Mouse (Mus musculus) thymus, postnatal 10 days (tissue): Measurements from ENCODE around the gene Rin2.

Experiments used
- DNase-seq, 2 experiments: peaks; one replicate each; pipeline ENCODE4 v3.0.0; 2021; ENCODE audit warnings: low spot score in 2 of 2

Gene Rin2

DNA sequence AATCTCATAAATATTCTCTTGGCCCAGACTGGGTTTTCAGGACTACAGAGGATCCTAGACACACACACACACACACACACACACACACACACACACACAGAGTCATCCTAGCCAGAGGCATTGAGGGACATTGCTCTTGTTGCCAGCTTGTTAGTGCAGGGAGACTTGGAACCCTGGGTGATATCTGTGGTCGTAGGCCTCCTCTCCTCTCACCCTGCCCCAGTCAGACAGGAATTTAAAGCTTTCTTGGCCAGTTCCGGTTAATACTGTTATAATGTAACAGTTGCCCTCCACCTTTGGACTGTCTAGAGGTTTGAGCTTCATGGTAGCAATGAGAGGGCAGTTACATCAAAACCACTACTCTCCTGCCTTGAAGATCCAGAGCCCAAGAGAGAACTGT lies 152.9 kb downstream of the Rin2 start:
- DNase-seq, result no peak

DNA sequence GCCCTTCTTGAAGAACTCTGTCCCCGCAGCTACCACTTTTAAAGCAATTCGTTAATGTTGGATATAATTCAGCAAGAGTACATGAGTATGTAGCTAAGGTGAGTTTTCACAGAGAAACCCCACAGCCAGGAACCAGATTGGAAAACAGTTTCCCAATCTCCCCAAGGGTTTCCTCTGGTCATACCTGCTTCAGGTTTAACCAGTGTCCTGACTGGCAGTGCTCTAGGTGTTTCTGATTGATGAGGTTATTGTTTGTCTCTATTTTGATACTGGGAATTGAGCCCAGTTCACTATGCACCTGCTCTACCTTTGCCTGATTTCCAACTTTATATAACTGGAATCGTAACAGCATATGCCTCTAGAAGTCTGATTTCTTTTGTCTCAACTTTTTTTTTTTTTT lies 153.6 kb downstream of the Rin2 start:
- no peak for DNase-seq

- no peak for DNase-seq
Measured at GRCm38 (mm10) chr2:145829231-145829630, 154.2 kb downstream of the Rin2 start.

- DNase-seq, result no peak
Measured at GRCm38 (mm10) chr2:145830417-145830816, 155.4 kb downstream of the Rin2 start.

DNA sequence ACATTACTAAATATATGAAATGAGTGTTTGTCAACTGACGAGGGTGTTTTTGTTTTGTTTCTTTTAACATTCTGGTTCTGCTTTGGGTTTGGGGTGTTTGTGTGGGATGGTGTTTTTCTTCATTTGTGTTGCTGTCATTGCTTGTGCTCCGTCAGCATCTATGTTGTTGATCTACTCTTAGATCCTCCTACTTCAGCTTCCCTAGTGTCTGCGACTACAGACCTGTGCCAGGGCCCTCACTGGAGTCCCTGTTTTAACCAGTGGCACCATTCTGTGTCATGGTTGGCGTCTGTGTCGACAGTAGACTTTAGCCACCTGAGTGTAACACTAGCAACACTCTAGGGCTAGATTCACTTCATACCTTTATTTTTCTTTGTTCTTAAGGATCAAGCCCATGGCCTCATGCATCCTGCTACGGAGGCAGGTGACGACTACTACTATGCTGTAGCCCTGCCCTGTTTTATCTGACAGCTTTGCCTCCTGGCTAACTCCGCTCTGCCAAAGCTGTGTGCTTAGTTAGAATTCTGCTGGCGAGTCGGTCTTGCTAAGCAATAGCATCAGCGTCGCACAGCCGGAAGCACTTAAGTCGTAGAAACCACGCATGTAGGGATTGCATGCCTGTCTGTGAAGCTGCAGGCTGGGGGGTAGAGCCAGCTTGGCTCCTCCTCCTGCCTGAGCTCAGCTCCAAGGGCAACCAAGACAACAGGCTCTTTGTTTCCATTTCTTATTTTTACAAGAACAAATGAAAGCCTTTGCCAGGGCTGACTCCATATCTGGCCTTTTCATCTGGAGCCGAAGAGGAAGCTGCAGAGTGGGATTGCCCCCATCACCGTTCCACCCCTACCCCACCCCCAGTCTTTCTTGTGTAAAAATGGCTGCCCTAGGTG lies 157.2 kb downstream of the Rin2 start:
- DNase-seq, result peak; percentile 16 to 35

GRCm38 (mm10) chr2:145832836-145833221 lies 157.8 kb downstream of the Rin2 start:
- DNase-seq, result no peak

- DNase-seq, result no peak
Measured at GRCm38 (mm10) chr2:145833341-145833740, 158.3 kb downstream of the Rin2 start.

DNA sequence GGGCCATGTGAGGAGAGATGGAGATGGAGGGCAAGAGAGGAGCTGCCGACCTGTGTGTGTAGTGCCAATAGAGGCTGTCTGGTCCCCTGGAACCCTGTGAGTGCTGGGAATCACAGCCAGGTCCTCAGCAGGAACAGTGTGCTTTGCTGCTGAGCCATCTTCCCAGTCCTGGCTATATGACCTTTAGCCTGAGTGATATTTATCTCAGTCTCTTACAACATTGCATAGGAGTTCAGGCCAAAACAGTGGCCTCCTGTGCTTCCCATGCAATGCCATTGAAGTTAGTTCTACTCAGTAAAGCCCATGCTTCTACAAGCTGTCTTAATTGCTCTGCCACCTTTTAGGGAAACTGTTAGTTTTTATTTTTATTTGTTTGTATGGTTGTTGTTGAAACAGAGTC lies 160.9 kb downstream of the Rin2 start:
- no peak for DNase-seq

DNA sequence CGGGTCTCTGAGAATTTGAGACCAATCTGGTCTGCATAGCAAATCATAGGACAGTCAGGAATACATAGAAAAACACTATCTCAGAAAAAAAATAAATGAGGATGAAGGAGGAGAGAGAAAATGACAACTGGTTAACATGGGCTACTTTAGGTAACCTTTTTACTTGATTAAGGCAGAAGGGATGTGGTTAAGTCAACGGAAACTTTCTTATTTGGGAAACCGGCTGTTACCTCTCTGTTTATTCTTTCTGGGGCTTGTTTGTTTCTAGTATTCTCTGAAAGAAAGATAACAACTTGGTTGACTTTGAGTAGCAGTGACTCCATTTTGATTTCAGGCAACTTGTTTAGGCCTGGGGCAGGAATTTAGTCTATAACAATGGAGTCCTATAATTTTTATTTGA lies 163.7 kb downstream of the Rin2 start:
- no peak for DNase-seq

DNA sequence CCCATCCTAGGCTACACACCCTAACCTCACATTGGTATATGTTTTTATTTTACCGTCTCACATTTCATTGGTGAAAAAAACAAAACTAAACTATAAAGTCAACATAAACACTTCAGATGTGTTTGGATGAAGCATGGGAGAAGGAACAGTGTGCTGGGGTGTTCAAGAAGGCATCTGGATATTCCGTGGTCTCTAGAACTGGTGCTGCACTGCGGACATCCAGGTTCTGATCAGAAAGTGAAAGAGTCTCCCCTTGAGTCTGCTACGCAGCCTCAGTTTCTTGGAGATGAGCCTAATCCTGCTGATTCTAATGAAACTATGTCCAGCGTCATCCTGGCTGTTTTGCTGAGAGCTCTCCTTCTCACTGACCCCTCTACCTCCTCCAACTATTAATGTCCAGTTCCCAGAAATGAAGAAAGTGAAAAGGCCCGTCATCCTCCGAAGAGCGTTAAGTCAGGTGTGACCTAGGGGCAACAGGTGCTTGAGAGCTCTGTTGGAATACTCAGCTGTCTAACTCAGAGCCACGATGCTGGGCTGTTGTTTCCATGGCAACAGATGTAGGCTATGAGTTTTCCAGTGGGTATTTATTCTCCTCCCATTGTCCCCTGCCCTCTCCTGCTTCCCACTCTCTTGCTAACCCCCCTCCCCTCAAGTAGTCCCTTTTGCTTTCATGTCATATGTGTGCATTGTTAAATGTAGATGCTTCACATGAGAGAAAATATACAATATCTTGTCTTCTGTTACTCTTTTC lies 164.7 kb downstream of the Rin2 start:
- DNase-seq, result no peak

GRCm38 (mm10) chr2:145840320-145840719 lies 165.3 kb downstream of the Rin2 start:
- no peak for DNase-seq

DNA sequence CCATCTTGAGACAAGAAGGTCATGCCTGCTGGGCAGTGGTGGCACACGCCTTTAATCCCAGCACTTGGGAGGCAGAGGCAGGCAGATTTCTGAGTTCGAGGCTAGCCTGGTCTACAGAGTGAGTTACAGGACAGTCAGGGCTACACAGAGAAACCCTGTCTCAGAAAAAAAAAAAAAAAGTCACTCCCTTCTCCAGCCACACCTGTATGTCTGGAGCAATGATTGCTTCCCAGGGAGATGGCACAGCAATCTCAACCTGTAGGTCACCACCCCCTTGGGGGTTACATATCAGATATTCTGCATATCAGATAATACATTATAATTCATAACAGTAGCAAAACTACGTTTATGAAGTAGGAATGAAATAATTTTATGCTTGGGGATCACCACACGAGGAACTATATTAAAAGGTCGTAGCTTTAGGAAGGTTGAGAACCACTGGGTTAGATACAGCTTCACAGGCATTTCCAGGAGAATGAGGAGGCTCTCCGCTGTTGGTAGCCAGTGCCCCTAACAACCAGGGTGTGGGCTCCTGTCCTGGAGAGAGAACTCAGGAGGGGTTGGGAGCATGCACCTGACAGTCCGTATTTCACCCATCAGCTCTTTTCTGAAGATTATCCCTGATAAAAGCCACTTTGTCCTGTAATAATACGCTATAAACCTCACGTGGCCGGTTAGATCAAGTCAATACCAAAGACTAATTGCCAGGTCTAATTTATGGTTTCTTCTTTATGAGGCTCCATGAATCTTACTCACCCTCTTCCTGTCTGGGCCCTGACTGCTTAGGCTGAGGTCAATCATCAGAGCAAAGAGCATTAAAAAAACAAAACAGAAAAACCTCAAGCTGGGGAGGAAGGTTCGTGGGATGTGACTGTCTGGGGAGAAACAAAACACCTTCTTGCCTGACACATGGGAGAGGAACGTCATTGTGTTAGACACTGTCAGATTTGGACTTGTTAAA lies 166.2 kb downstream of the Rin2 start:
- DNase-seq, result no peak

GRCm38 (mm10) chr2:145843322-145843721 lies 168.3 kb downstream of the Rin2 start:
- DNase-seq, result no peak

GRCm38 (mm10) chr2:145846595-145846994 lies 171.6 kb downstream of the Rin2 start:
- DNase-seq, result no peak

GRCm38 (mm10) chr2:145849170-145849905 lies 174.3 kb downstream of the Rin2 start:
- no peak for DNase-seq

DNA sequence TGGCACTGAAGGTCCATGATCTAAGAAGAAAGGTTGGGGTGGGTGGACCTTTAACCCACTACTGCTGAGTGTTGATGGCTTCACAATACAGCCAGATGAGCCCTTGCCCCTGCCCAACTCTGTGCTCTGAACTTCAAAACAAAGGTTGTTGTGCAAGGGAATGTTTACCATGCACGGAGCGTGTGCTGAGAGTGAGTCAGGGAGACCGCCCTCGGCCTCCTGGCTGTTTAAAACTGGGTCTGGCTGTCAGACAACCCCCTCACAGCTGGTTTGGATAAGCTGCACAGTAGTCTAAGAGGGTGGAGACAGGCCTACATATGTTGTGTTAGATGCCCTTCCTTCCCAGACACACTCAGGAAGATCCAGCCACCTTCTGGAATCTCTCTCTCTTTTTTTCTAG lies 175.8 kb downstream of the Rin2 start:
- DNase-seq, result no peak

- DNase-seq, result no peak
Measured at GRCm38 (mm10) chr2:145855831-145856230, 180.8 kb downstream of the Rin2 start.

GRCm38 (mm10) chr2:145857864-145858263 lies 182.8 kb downstream of the Rin2 start:
- no peak for DNase-seq

DNA sequence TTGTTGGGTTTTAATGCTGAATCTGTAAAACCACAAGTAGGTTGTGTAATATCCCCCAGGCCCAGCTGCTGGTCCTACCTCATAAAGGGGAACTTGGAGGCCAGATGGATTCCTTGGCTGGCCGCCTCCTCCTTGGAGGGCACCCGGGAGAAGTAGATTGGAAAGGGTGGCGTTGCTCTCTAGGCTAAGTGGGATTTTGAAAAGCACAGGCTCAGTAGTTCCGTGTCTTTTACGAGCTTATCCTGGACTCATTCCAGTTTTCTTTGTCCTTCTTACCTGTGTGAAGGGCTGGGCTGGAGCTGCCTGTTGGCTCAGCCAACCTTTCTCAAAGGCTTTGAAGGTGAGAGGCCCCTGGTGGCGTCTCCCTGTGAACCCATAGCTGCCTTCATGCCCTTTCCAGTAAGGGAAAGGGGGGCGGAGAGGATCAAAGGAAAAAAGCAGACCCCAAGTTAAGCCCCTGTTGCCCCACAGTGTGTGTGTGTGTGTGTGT lies 184.5 kb downstream of the Rin2 start:
- DNase-seq, result no peak

GRCm38 (mm10) chr2:145859932-145860801 lies 185.2 kb downstream of the Rin2 start:
- peak in 1 of 2 experiments; percentile 40 for DNase-seq
